Mouse (Mus musculus) embryonic facial prominence, embryonic 10.5 days (tissue): Measurements from ENCODE around the gene Gm21958. TPM values are rescaled to one million over a fixed set of nuclear protein-coding genes. Genes with fewer than 3 reads are reported as not detected.
"Not testable (repeated sequence)": the region's sequence is repeated elsewhere in the genome, so short reads cannot be mapped to it uniquely, and the experiment has no call there.

Source experiments
- DNase-seq: peaks from one replicate; pipeline ENCODE4 v3.0.0-alpha.2; 2017; ENCODE audit warnings: low spot score
- H3K27ac ChIP-seq: fragments of 300-500 bp; sonication (generic); replicated peaks from 2 replicates; pipeline ENCODE4 v1.5.1; 2016; ENCODE audit warnings: mild to moderate bottlenecking
- H3K27me3 ChIP-seq: fragments of 300-500 bp; sonication (generic); replicated peaks from 2 replicates; pipeline ENCODE4 v1.6.1; 2016; ENCODE audit warnings: low read depth, mild to moderate bottlenecking; ENCODE audit not compliant: poor library complexity, severe bottlenecking
- H3K36me3 ChIP-seq: fragments of 300-500 bp; sonication (generic); replicated peaks from 2 replicates; pipeline ENCODE4 v1.6.1; 2016; ENCODE audit warnings: mild to moderate bottlenecking, moderate library complexity
- H3K4me1 ChIP-seq: fragments of 300-500 bp; sonication (generic); 2 replicates; pipeline ENCODE4 v1.6.1; 2016
- H3K4me3 ChIP-seq: fragments of 300-500 bp; sonication (generic); 2 replicates; pipeline ENCODE4 v1.5.1; 2016; ENCODE audit warnings: mild to moderate bottlenecking, moderate library complexity
- H3K9me3 ChIP-seq: fragments of 300-500 bp; sonication (generic); 2 replicates; pipeline ENCODE4 v1.6.1; 2016; ENCODE audit warnings: mild to moderate bottlenecking
- WGBS: fragments of 180-500 bp; shearing (Covaris S2); methylation state at CpG from one replicate; pipeline ENCODE4 v1.1.7; 2016; 5-methylcytosine and 5-hydroxymethylcytosine counted together
- polyA plus RNA-seq: library from polyadenylated mRNA; unstranded; fragments of >200 nt; fragmentation: Nextera tagmentation; extraction: Ambion mirVana; gene quantifications from 2 replicates; pipeline ENCODE4 v1.2.1, GENCODE M21; 2016

Gm21958 gene
- polyA plus RNA-seq, 1 experiment from 2014 or later = not detected

GRCm38 (mm10) chr3:54704106-54704505, 10.0 kb downstream of the Gm21958 start:
- peaks cover 96% of the 10 kb centered on the region for H3K36me3 ChIP-seq
- not testable (repeated sequence) for H3K27me3 ChIP-seq, DNase-seq, H3K4me1 ChIP-seq, H3K4me3 ChIP-seq, H3K9me3 ChIP-seq, H3K27ac ChIP-seq
- 96% methylated on average over 8 of the region's 8 CpGs for WGBS

GRCm38 (mm10) chr3:54699759-54700301, 14.3 kb downstream of the Gm21958 start:
- Histone ChIP-seq H3K27me3 (no peaks in the 10 kb centered on the region), H3K36me3 (peaks cover 96% of the 10 kb centered on the region), H3K9me3 (no peaks in the 10 kb centered on the region), H3K4me3 (no peak overlapping the region), H3K4me1 (no peaks in the 10 kb centered on the region), H3K27ac (no peak overlapping the region)
- DNase-seq = no peak
- 87% methylated on average over 5 of the region's 5 CpGs for WGBS

GRCm38 (mm10) chr3:54693056-54693415, 21.1 kb downstream of the Gm21958 start:
- Histone ChIP-seq H3K27ac (peak overlapping the region; percentile 93), H3K27me3 (peaks cover 6% of the 10 kb centered on the region; the same call in 1 of the 2 replicates), H3K4me1 (peaks cover 3% of the 10 kb centered on the region; the same call in 1 of the 2 replicates), H3K9me3 (no peaks in the 10 kb centered on the region), H3K4me3 (peak overlapping the region; percentile 85), H3K36me3 (peaks cover 37% of the 10 kb centered on the region)
- WGBS = under 1% methylated on average over 8 of the region's 8 CpGs
- no peak for DNase-seq

- Histone ChIP-seq H3K9me3 (no peaks in the 10 kb centered on the region), H3K27me3 (peaks cover 6% of the 10 kb centered on the region; the same call in 1 of the 2 replicates), H3K36me3 (peaks cover 31% of the 10 kb centered on the region), H3K27ac (peak within 1 kb of the TSS; percentile 93), H3K4me1 (peaks cover 3% of the 10 kb centered on the region; the same call in 1 of the 2 replicates), H3K4me3 (peak within 1 kb of the TSS; percentile 85)
- WGBS = 2% methylated on average over 65 of the region's 65 CpGs
- DNase-seq = peak; percentile 97
These were observed 21.7 kb downstream of the Gm21958 start, which contains the start of gene Supt20 for GRCm38 (mm10) chr3:54692202-54693055. Supt20 (plus strand) TSS chr3:54692807.

- 58% methylated on average over 2 of the region's 2 CpGs for WGBS
- no peak for DNase-seq
- H3K4me3 ChIP-seq = no peak overlapping the region
These were observed 25.1 kb downstream of the Gm21958 start for GRCm38 (mm10) chr3:54689091-54689490.

GRCm38 (mm10) chr3:54687245-54687644, 26.9 kb downstream of the Gm21958 start:
- H3K9me3 ChIP-seq = no peaks in the 10 kb centered on the region
- no peak overlapping the region for H3K27ac ChIP-seq
- H3K27me3 ChIP-seq = peaks cover 6% of the 10 kb centered on the region; the same call in 1 of the 2 replicates
- no peak for DNase-seq
- H3K4me1 ChIP-seq = peaks cover 3% of the 10 kb centered on the region; the same call in 1 of the 2 replicates
- 70% methylated on average over 2 of the region's 2 CpGs for WGBS
- H3K4me3 ChIP-seq = no peak overlapping the region
- no peaks in the 10 kb centered on the region for H3K36me3 ChIP-seq

More at GRCm38 (mm10) chr3:54689091-54689490, 25.1 kb downstream of the Gm21958 start:
- peaks cover 3% of the 10 kb centered on the region; the same call in 1 of the 2 replicates for H3K4me1 ChIP-seq
- H3K27me3 ChIP-seq = peaks cover 6% of the 10 kb centered on the region; the same call in 1 of the 2 replicates
- H3K27ac ChIP-seq = no peak overlapping the region
- no peaks in the 10 kb centered on the region for H3K9me3 ChIP-seq
- no peaks in the 10 kb centered on the region for H3K36me3 ChIP-seq

GRCm38 (mm10) chr3:54685202-54685601, 29.0 kb downstream of the Gm21958 start:
- no peak overlapping the region for H3K27ac ChIP-seq
- no peak for DNase-seq
- H3K4me3 ChIP-seq = no peak overlapping the region
- H3K27me3 ChIP-seq = no peaks in the 10 kb centered on the region
- H3K36me3 ChIP-seq = no peaks in the 10 kb centered on the region
- 93% methylated on average over 3 of the region's 3 CpGs for WGBS
- no peaks in the 10 kb centered on the region for H3K9me3 ChIP-seq
- H3K4me1 ChIP-seq = peaks cover 3% of the 10 kb centered on the region; the same call in 1 of the 2 replicates

- DNase-seq = no peak
- 0 out of 2 replicates have a peak, but pooled peaks cover 3% of the 10 kb centered on the region for H3K27me3 ChIP-seq
- H3K27ac ChIP-seq = no peak overlapping the region
- WGBS = 72% methylated on average over 6 of the region's 6 CpGs
- H3K9me3 ChIP-seq = no peaks in the 10 kb centered on the region
- H3K36me3 ChIP-seq = no peaks in the 10 kb centered on the region
- H3K4me1 ChIP-seq = peaks cover 8% of the 10 kb centered on the region
- H3K4me3 ChIP-seq = no peak overlapping the region
These were observed 32.6 kb downstream of the Gm21958 start for GRCm38 (mm10) chr3:54681310-54682204.

- Histone ChIP-seq H3K4me3 (no peak overlapping the region), H3K36me3 (no peaks in the 10 kb centered on the region), H3K27ac (no peak overlapping the region), H3K9me3 (no peaks in the 10 kb centered on the region), H3K4me1 (peaks cover 15% of the 10 kb centered on the region), H3K27me3 (0 out of 2 replicates have a peak, but pooled peaks cover 3% of the 10 kb centered on the region)
- DNase-seq = no peak
- WGBS = 77% methylated on average over 2 of the region's 2 CpGs
These were observed 37.3 kb downstream of the Gm21958 start for GRCm38 (mm10) chr3:54676818-54677217.

GRCm38 (mm10) chr3:54672557-54673529, 41.3 kb downstream of the Gm21958 start:
- Histone ChIP-seq H3K9me3 (no peaks in the 10 kb centered on the region), H3K36me3 (no peaks in the 10 kb centered on the region), H3K4me1 (peaks cover 7% of the 10 kb centered on the region), H3K4me3 (no peak overlapping the region), H3K27ac (no peak overlapping the region), H3K27me3 (no peaks in the 10 kb centered on the region)
- peak; percentile 48 for DNase-seq
- 67% methylated on average over 13 of the region's 13 CpGs for WGBS

- no peak for DNase-seq
- Histone ChIP-seq H3K4me1 (peaks cover 7% of the 10 kb centered on the region), H3K36me3 (no peaks in the 10 kb centered on the region), H3K27me3 (no peaks in the 10 kb centered on the region), H3K4me3 (no peak overlapping the region), H3K27ac (no peak overlapping the region), H3K9me3 (no peaks in the 10 kb centered on the region)
- 86% methylated on average over 3 of the region's 3 CpGs for WGBS
These were observed 42.0 kb downstream of the Gm21958 start for GRCm38 (mm10) chr3:54672111-54672510.
